Comparison of ENCODE assay signal across 7 mouse cellular contexts in genomic region chr14:34660788-34661591, GRCm38 (mm10). TPM values are rescaled to one million over a fixed set of nuclear protein-coding genes. Genes with fewer than 3 reads are reported as not detected.
DNase-seq lines count a peak whose midpoint lies in the region; ATAC-seq and TF ChIP-seq lines count a peak whose summit lies in the region.

No protein-coding gene starts in this region.

- peak overlapping the region; percentile 85 for H3K4me2 ChIP-seq in hindbrain, embryonic 16.5 days (ENCODE audit: low read length)
- peak overlapping the region; percentile 88 for H3K4me2 ChIP-seq in stomach, postnatal 0 days (replicated peaks; ENCODE audit: low read depth)

- H3K27ac ChIP-seq in embryonic fibroblast, embryonic 13.5 days (ENCODE audit: insufficient read depth, low read length): no peak overlapping the region
- H3K27ac ChIP-seq in hindbrain, embryonic 16.5 days (ENCODE audit: low read depth, low read length): no peak overlapping the region
- H3K27ac ChIP-seq in stomach, postnatal 0 days (replicated peaks): 0 out of 2 replicates have a peak overlapping the region, but pooled peaks have one; percentile 13

- no peaks in the 10 kb centered on the region for H3K9me3 ChIP-seq in hindbrain, embryonic 16.5 days (ENCODE audit: control insufficient read depth, low read length)
- 0 out of 2 replicates have a peak, but pooled peaks cover 2% of the 10 kb centered on the region for H3K9me3 ChIP-seq in megakaryocyte, embryonic 14.5 days
- no peaks in the 10 kb centered on the region for H3K9me3 ChIP-seq in stomach, postnatal 0 days (ENCODE audit: control insufficient read depth, low read length)

- no peak for TF ChIP-seq POLR2A in embryonic fibroblast, embryonic 13.5 days (IDR thresholded peaks at IDR 0.05; ENCODE audit: low read depth, low read length)

- DNase-seq in spleen, adult 12 weeks (ENCODE audit: low spot score): peak; percentile 11
- DNase-seq in spleen, adult 18-20 months: no peak
- peak; percentile 20 for DNase-seq in stomach, postnatal 0 days (ENCODE audit: low spot score)
- DNase-seq in cerebellum, postnatal 4 days (ENCODE audit: low spot score in 2 of 2): no peak

- H3K27me3 ChIP-seq in hindbrain, embryonic 16.5 days (replicated peaks; ENCODE audit: control insufficient read depth, insufficient read depth, low read length): peaks cover 15% of the 10 kb centered on the region
- no peaks in the 10 kb centered on the region for H3K27me3 ChIP-seq in megakaryocyte, embryonic 14.5 days (replicated peaks)
- no peaks in the 10 kb centered on the region for H3K27me3 ChIP-seq in stomach, postnatal 0 days (ENCODE audit: control insufficient read depth, insufficient read depth, low read length)

- no peak for ATAC-seq in hindbrain, embryonic 16.5 days
- ATAC-seq in stomach, postnatal 0 days (ENCODE audit: low FRiP score, low TSS enrichment): no peak

- H3K36me3 ChIP-seq in hindbrain, embryonic 16.5 days (ENCODE audit: control insufficient read depth, insufficient read depth, low read length): no peaks in the 10 kb centered on the region
- no peaks in the 10 kb centered on the region for H3K36me3 ChIP-seq in megakaryocyte, embryonic 14.5 days (replicated peaks; ENCODE audit: low read length)
- H3K36me3 ChIP-seq in stomach, postnatal 0 days (ENCODE audit: control insufficient read depth, insufficient read depth, low read length): no peaks in the 10 kb centered on the region

- no peak for TF ChIP-seq EP300 in stomach, postnatal 0 days (optimal IDR thresholded peaks at IDR 0.05)

- TF ChIP-seq CTCF in embryonic fibroblast, embryonic 13.5 days (IDR thresholded peaks at IDR 0.05; ENCODE audit: borderline replicate concordance, insufficient read depth, low read length): no peak
- no peak for TF ChIP-seq CTCF in stomach, postnatal 0 days (IDR thresholded peaks at IDR 0.05; ENCODE audit: low read depth)

- H3K4me3 ChIP-seq in embryonic fibroblast, embryonic 13.5 days (ENCODE audit: insufficient read depth, low read length): peak overlapping the region; percentile 62; the same call in 1 of the 2 replicates
- peak overlapping the region; percentile 46 for H3K4me3 ChIP-seq in hindbrain, embryonic 16.5 days (ENCODE audit: low read length)
- H3K4me3 ChIP-seq in megakaryocyte, embryonic 14.5 days (replicated peaks): peak overlapping the region; percentile 92
- peak overlapping the region; percentile 53; the same call in 1 of the 2 replicates for H3K4me3 ChIP-seq in stomach, postnatal 0 days (ENCODE audit: low read depth, low read length)

- 12% methylated on average over 22 of the region's 22 CpGs for WGBS in hindbrain, embryonic 16.5 days
- 31% methylated on average over 22 of the region's 22 CpGs for WGBS in stomach, postnatal 0 days

- H3K9ac ChIP-seq in hindbrain, embryonic 16.5 days (ENCODE audit: low read depth, low read length): no peak overlapping the region
- H3K9ac ChIP-seq in stomach, postnatal 0 days (ENCODE audit: low read length): peak overlapping the region; percentile 60; the same call in 1 of the 2 replicates

- H3K4me1 ChIP-seq in embryonic fibroblast, embryonic 13.5 days (ENCODE audit: control insufficient read depth, insufficient read depth, low read length): 0 out of 2 replicates have a peak, but pooled peaks cover 3% of the 10 kb centered on the region
- H3K4me1 ChIP-seq in hindbrain, embryonic 16.5 days (ENCODE audit: control insufficient read depth, insufficient read depth, low read depth, low read length): peaks cover 10% of the 10 kb centered on the region
- peaks cover 70% of the 10 kb centered on the region for H3K4me1 ChIP-seq in megakaryocyte, embryonic 14.5 days
- H3K4me1 ChIP-seq in stomach, postnatal 0 days (replicated peaks; ENCODE audit: control insufficient read depth, insufficient read depth): no peaks in the 10 kb centered on the region

RNA-seq across cellular contexts. Expression of gene Wapl, which starts 12.7 kb away (rescaled TPM):
- polyA plus RNA-seq in embryonic fibroblast, embryonic 13.5 days (2011; ENCODE audit: insufficient read length, low read depth, missing spikeins): 66.2 and 74.1 TPM in 2 replicates
- 10.4 and 11.2 TPM in 2 replicates for polyA plus RNA-seq in hindbrain, embryonic 16.5 days (2015; fragmentation: Nextera tagmentation; extraction: Ambion mirVana)
- polyA plus RNA-seq in megakaryocyte, embryonic 14.5 days (2012; ENCODE audit: insufficient read depth, low replicate concordance): 2.2 and 3.7 TPM in 2 replicates
- polyA plus RNA-seq in stomach, postnatal 0 days (2015; fragmentation: Nextera tagmentation; extraction: Ambion mirVana): 15.8 and 16.0 TPM in 2 replicates

Comparison
In these comparisons a context has a peak if more than half of its experiments do, and no peak if none do; other contexts are left out.
1. DNase-seq: peak in spleen, adult 12 weeks (single experiment) and stomach, postnatal 0 days (single experiment); none in spleen, adult 18-20 months (0 of 2) and cerebellum, postnatal 4 days (0 of 2).
2. Peak in every context shown above with its lines, with median percentiles within 50 percentile points of each other: H3K4me3 ChIP-seq.